Mouse (Mus musculus) lung, postnatal 0 days (tissue): ENCODE data around the gene Entpd1.

Experiments
- CTCF ChIP-seq: IDR thresholded peaks from 2 replicates; pipeline ENCODE4 v1.5.1; 2016; ENCODE audit warnings: antibody characterized with exemption, mild to moderate bottlenecking
- EP300 ChIP-seq: IDR thresholded peaks from 2 replicates; pipeline ENCODE4 v1.6.1; 2016; ENCODE audit warnings: antibody characterized with exemption, mild to moderate bottlenecking, control low read depth

GRCm38 (mm10) chr19:40637091-40637490, 24.9 kb downstream of the Entpd1 start:
- TF ChIP-seq CTCF = no peak
- TF ChIP-seq EP300 = peak; percentile 87
